Mouse (Mus musculus) stomach, postnatal 0 days (tissue): ENCODE measurements around the gene Ffar1.

ENCODE experiments used
- CTCF ChIP-seq: IDR thresholded peaks from 2 replicates; pipeline ENCODE4 v1.5.1; 2016; ENCODE audit warnings: antibody characterized with exemption, low read depth, mild to moderate bottlenecking, moderate library complexity
- EP300 ChIP-seq: optimal IDR thresholded peaks from 2 replicates; pipeline ENCODE3; 2016; ENCODE audit warnings: antibody characterized with exemption

DNA sequence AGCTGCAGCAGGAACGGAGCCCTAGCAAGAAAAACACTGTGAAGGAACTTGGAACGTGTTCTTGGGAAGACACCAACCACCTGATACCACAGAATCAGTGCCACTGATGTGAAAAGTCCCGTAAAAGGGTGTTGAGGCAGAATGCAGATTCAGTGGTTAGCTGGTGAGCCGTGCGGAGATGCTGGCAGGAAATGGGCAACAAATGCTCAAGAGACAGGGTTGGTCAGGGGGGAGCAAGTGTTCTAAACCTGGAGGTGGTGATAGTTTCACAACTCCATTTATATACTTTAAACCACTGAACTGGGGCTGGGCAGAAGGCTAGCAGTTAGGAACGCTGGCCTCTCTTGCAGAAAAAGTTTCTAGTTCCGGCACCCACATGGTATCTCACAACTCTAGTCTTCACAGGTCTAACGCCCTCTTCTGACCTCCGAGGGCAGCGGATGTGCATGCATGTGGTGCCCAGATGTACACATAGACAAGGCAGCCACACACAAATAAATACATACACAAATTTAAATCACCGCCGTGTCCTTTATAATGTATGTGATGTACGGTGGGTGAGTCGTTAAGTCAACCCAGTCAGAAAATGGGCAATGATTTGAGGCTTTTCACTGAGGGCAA, 26.3 kb upstream of the Ffar1 start:
- TF ChIP-seq CTCF (no peak), EP300 (no peak)
